Mouse (Mus musculus): ENCODE measurements at regions not wholly inside any gene's neighbourhood (a gene's known extent, or its start where the extent isn't known, plus 50 kb on each side); places are given as distances from the start of the nearest gene placed in this dataset.
"Not testable (repeated sequence)": the region's sequence is repeated elsewhere in the genome, so short reads cannot be mapped to it uniquely, and the experiment has no call there.

DNA sequence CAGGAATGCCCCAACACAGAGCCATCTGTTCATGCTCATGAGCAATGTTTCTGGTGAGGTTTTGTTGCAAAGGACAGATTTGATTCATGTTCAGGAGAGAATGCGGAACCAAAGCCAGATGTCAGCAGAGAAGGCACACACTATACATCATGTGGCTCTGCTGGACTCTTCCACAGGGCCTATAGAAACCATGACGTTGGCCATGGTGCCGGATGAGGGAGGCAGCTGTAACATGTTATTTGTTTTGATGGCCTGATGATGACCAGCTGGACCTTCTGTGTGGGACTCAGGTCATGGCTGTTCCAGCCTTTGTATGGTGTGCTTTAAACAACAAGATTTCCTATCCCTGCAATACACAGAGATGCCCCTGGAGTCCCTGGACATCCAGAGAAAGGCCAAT is 105.5 kb upstream of the Tcerg1l start:
- in situ Hi-C loops (cut with MboI; ENCODE audit: low sequenced_read_pairs): no loop called here

- in situ Hi-C loops (cut with MboI; ENCODE audit: low sequenced_read_pairs): no loop called here
Observed at GRCm38 (mm10) chr7:138501347-138502014, 104.0 kb upstream of the Tcerg1l start.

DNA sequence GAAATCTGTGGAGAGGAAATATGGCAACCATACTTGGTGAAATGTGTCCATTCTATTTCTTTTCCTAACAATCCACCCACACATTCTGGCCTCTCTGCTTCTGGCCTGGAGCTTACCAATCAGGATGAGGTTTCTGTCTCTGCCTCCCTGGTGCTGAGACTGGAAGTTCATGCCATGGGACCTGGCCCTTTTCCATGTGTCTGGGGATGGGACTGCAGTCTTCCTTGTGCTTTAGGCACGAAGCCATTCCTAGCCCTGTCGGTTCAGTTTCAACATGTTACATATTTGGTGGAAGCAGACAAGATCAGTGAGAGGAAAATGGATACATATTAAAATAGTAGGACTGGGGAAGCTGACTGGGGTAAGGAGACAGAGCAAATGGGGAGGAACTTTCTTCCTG is 100.2 kb upstream of the Tcerg1l start:
- in situ Hi-C loops (cut with MboI; ENCODE audit: low sequenced_read_pairs): no loop called here

DNA sequence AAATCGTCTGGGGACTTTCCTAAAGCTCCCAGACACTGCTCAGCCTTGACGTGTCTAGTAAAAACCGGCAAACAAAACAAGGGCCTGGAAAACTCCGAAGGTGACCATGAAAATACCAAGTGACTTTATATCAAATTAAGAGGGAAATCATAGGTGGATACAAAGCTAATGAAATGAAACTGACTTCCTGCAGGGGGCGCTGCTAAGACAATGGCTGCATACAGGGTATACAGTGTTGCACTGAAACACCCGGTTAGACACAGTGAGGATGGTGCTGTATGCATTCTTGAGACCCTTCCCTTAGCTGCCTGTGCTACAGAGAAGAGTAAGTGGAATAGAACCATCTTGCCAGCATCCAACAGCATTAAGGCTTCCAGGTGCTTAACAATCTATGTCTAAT is 99.7 kb upstream of the Tcerg1l start:
- in situ Hi-C loops (cut with MboI; ENCODE audit: low sequenced_read_pairs): no loop called here

DNA sequence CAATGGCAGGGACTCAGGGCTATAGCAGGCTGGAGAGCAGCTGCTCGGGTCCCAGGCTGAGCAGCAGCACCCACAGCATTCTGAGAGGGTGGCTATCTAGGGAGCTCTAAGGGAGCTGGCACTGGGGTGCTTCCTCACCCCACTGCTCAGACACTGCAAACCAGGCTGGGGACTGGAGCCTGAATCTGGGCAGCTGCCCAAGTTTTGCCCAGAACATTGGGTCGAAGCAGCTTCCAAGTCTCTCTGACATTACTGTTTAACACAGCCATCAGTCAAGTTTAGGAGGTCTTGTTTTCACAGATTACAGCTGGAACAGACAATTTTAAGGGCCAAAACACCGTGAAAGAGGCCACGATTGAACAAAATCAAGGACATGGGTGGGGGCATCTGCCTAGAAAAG is 96.1 kb upstream of the Tcerg1l start:
- in situ Hi-C loops (cut with MboI; ENCODE audit: low sequenced_read_pairs): no loop called here

DNA sequence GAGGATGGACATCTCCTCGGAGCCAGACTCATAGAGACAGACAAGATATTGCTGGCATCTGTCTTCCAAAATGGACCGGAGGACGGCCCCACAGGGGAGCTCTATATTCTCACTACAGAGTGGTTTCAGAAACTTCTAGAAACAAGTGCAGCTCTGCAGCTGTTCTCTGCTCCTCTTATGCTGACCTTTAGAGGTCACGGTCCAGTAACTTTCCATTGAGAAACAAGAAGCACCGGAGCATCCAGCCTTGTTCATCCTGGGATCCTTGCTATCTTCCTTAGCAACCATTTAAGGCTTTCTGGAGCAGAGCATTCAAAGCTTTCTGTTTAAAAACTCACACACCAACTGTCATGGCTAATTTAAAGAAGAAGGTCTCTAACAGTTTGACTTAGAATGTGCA is 94.7 kb upstream of the Tcerg1l start:
- in situ Hi-C loops (cut with MboI; ENCODE audit: low sequenced_read_pairs): no loop called here

GRCm38 (mm10) chr7:138489471-138489870 is 91.9 kb upstream of the Tcerg1l start:
- in situ Hi-C loops (cut with MboI; ENCODE audit: low sequenced_read_pairs): no loop called here

- in situ Hi-C loops (cut with MboI; ENCODE audit: low sequenced_read_pairs): no loop called here
Observed at GRCm38 (mm10) chr7:138488201-138488720, 90.7 kb upstream of the Tcerg1l start.

DNA sequence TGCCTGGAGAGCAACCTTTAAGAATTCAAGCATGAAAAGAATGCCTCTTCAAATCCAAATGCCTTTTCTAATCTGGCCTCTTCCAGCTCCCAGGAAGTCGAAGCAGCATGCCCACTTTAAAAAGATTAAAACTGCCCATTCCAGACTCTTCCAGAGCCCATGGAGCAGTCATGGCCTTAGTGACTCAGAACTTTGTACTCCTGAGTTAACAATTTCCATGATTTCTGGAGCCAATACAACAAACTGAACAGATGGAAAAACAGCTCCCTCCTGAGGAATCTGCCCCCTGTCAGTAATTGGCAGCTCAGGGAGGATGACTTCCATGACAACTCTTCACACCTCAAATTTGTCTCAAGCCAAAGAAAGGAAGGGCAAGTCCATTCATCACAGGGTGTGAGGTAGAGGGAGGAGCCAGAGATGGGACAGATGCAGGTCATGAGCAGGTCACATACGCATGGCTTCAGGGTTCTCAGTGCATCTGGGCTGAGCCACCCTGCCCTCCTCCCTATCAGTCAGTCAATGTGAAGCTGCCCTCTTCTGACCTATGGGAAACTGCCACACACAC is 75.4 kb upstream of the Tcerg1l start:
- in situ Hi-C loops (cut with MboI; ENCODE audit: low sequenced_read_pairs): no loop called here

GRCm38 (mm10) chr7:138472371-138472770 is 74.8 kb upstream of the Tcerg1l start:
- in situ Hi-C loops (cut with MboI; ENCODE audit: low sequenced_read_pairs): no loop called here

GRCm38 (mm10) chr7:138469211-138469610 is 71.7 kb upstream of the Tcerg1l start:
- in situ Hi-C loops (cut with MboI; ENCODE audit: low sequenced_read_pairs): no loop called here

DNA sequence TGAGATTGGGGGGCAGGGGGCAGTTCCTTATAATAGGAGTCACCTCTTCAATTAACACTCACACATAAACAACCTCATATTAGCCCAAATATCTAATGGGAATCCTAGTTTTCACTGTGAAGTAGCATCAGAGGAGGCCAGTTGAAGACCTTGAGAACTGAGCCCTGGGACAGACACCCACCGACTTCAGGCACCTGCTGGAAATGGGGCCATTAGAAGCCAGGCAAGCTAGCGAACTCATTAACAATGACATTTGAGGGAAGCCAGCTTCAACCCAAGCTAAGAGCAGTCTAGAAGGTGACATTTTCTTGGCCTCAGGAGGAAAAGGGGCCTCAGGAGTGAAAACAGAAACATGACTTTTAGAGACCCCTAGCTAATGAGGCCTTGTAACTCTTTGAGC is 70.9 kb upstream of the Tcerg1l start:
- in situ Hi-C loops (cut with MboI; ENCODE audit: low sequenced_read_pairs): no loop called here

DNA sequence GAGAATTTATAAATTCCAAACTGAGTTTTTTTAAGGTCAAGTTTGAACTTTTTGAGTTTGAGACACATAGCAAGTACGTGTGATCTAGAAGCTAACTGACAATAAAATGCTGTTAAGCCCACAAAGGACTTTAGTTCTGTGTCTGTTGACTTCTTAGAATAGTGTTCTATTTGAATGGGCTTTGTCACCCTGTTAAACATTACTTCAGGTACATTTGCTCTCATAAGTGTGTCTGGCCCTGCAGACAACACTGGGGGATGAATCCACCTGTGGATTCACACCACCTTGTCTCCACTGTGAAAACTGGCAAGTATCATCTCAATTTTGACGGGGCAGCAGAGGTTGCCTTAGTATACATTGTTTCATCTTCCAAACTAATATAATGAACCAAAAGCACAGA is 70.5 kb upstream of the Tcerg1l start:
- in situ Hi-C loops (cut with MboI; ENCODE audit: low sequenced_read_pairs): no loop called here

- in situ Hi-C loops (cut with MboI; ENCODE audit: low sequenced_read_pairs): no loop called here
Observed at GRCm38 (mm10) chr7:138467386-138467785, 69.9 kb upstream of the Tcerg1l start.

DNA sequence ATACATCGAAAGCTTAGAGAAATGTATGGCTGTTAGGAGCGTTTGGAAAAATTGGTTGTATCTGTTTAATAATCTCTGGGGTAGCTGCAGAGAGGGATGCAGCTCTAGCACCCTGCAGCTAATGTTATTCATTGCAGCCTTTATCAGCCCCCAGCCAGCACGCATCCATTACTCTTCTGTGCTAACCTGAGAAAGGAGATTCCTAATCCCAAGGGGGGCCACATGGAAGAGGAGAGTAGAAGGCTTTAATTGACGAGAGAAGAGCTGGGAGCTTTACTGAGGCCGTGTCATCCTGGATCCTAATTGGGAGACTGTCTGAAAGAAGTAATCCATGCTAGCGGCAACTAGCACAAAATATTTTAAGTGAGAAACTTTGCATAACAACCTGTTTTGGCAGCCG is 60.4 kb upstream of the Tcerg1l start:
- in situ Hi-C loops (cut with MboI; ENCODE audit: low sequenced_read_pairs): no loop called here

DNA sequence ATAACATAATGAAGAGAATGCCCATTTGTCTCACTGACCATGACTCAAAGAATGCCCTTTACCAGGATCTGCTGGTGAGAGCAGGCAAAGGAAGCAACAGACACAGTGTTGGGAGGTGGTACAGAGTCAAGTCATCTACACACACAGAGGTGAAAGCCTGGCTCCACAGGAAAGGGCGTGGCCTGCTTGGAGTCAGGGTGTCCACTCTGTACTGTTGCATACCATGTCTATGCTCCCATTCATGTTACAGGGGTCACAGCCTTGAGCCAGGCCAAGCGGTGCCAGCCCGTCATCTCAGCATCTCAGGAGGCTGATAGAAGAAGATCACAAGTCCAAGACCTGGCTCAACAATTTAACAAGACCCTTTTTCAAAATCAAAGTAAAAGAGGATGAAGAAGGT is 57.8 kb upstream of the Tcerg1l start:
- in situ Hi-C loops (cut with MboI; ENCODE audit: low sequenced_read_pairs): no loop called here

DNA sequence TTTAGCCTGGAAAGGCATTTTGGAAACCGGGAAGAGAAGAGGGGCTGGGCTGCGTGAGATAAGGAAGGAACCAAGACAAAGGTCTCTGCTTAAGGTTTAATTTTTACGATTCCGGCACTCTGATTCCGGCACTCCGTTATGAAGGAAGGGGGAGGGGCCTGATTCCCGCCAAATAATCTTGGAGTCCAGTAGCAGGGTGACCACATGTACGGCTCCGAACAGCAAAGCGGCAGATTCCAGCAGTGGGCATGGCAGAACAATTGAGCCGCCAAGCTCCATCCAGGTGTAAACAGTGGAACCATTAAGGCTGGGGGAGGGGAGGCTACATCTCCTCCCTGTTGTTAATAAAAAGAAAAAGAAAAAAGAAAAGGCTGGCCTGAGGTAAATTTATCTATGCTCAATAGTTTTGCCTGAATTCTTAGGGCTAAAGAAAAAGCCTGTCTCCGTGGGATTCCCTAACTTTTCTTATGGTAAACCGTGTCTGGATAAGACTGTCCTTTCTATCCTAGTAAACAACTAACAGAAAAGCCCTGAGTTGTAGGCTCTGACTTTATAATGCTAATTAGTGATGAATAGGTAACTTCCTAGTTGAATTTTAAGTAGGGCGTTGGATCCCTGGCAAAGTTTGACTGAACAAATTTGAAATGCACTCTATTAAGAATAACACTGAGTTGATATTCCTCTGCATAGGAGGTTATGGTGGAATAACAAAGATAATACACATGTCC is 57.1 kb upstream of the Tcerg1l start:
- in situ Hi-C loops (cut with MboI; ENCODE audit: low sequenced_read_pairs): not testable (repeated sequence)

DNA sequence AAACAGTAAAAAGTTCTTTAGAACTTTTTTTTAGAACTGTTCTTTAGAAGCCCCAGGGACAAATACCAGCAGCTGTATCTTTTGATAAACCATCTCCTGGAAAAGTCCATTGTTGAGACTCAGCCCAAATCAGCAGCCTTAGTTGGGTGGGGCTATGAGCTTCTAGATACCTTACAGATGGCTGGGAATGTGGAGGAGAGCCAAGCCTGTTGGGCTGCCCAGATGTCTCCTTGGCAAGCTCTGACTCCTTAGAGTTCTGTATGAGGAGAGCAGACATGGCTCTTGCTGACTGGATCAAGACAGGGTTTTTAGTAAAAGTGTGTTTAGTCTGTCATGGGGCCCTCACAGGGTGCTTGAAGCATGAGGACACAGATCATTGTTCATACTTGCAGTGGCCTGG is 53.8 kb upstream of the Tcerg1l start:
- in situ Hi-C loops (cut with MboI; ENCODE audit: low sequenced_read_pairs): no loop called here

- in situ Hi-C loops (cut with MboI; ENCODE audit: low sequenced_read_pairs): loop anchor here (25.0 kb wide), 1 partner anchor 961 kb away; no protein-coding TSS in a partner anchor
Observed at GRCm38 (mm10) chr7:138448519-138448918, 51.0 kb upstream of the Tcerg1l start.

All from CH12F3 (cell line).